In genomic region chr14:14834266-14834665, GRCm38 (mm10) we compare ENCODE assay signal across 18 mouse cellular contexts. TPM values are rescaled to one million over a fixed set of nuclear protein-coding genes. Genes with fewer than 3 reads are reported as not detected.
DNase-seq lines count a peak whose midpoint lies in the region; ATAC-seq and TF ChIP-seq lines count a peak whose summit lies in the region.
"Had no signal": no experiment of that assay in that cellular context is flagged by ENCODE, and none has a peak within 500 bp of the region (broad histone marks: within the 10 kb centered on the region; RNA-seq: fewer than 3 reads in every experiment).

No protein-coding gene starts in this region.

- peaks cover 9% of the 10 kb centered on the region; the same call in 1 of the 2 replicates for H3K4me1 ChIP-seq in cortical plate, adult 2 months (ENCODE audit: control insufficient read depth, insufficient read depth, low read length)
- H3K4me1 ChIP-seq: hindbrain, embryonic 12.5 days; limb, embryonic 15.5 days had no signal

- intact Hi-C loops in left cerebral cortex, postnatal 36 days (cut with DNase I) = no loop called here

- H3K27ac ChIP-seq in cortical plate, adult 2 months (ENCODE audit: insufficient read depth, low read length) = peak overlapping the region; percentile 31; the same call in 1 of the 2 replicates
- H3K27ac ChIP-seq: embryonic facial prominence, embryonic 10.5 days; hindbrain, embryonic 12.5 days had no signal

- no peak for TF ChIP-seq POLR2A in cortical plate, adult 2 months (IDR thresholded peaks at IDR 0.05; ENCODE audit: extremely low read depth, insufficient read depth, low read length)

- no peak for TF ChIP-seq CTCF in cortical plate, adult 2 months (IDR thresholded peaks at IDR 0.05; ENCODE audit: extremely low read depth, insufficient read depth, low read length)

- no peak overlapping the region for H3K4me3 ChIP-seq in cortical plate, adult 2 months (ENCODE audit: insufficient read depth, low read length)
- H3K4me3 ChIP-seq: embryonic facial prominence, embryonic 10.5 days; erythroblast, embryonic 14.5 days; hindbrain, embryonic 12.5 days; limb, embryonic 15.5 days had no signal

- peak; percentile 32 for DNase-seq in cerebellum, adult 9-11 months
- no peak for DNase-seq in cerebellum, postnatal 25 days
- DNase-seq in left cerebral cortex, postnatal 36 days (ENCODE audit: low spot score in 2 of 2) = peak; percentile 19 to 40
- no peak for DNase-seq in left cerebral cortex, adult 11 months (ENCODE audit: low spot score)
- no peak for DNase-seq in urinary bladder, postnatal 36 days (ENCODE audit: low spot score in 2 of 2)
- DNase-seq: B cell, adult 2 months; forebrain, postnatal 0 days; heart, adult 11 months; liver, postnatal 0 days; lung, postnatal 4 days; midbrain, embryonic 14.5 days had no signal

- 0 out of 2 replicates have a peak, but pooled peaks have one; percentile 29 for ATAC-seq in megakaryocyte, adult 5-6 weeks (ENCODE audit: poor library complexity, severe bottlenecking)
- ATAC-seq: forebrain, postnatal 0 days had no signal

RNA-seq across cellular contexts. Expression of gene Nek10, which starts 31.1 kb away (rescaled TPM):
- total RNA-seq in left cerebral cortex, postnatal 36 days (2021) = 1 to 10 TPM; 1.7 to 2.3 TPM
- 0.81 TPM in 2 replicates for polyA plus RNA-seq in cortical plate, adult 2 months (2012; rRNA removed)
- total RNA-seq in megakaryocyte, adult 5-6 weeks (2015) = not detected in 2 replicates
- total RNA-seq in megakaryocyte, adult 5-6 weeks (2017) = under 0.01 and 0.20 TPM in 2 replicates
- polyA plus RNA-seq: embryonic facial prominence, embryonic 10.5 days; erythroblast, embryonic 14.5 days; kidney, embryonic 14.5 days; liver, postnatal 0 days had no signal

Comparison
In these comparisons a context has a peak if more than half of its experiments do, and no peak if none do; other contexts are left out.
1. DNase-seq: peak in cerebellum, adult 9-11 months (single experiment) and left cerebral cortex, postnatal 36 days (2 of 2); none in cerebellum, postnatal 25 days (0 of 2), left cerebral cortex, adult 11 months (single experiment) and urinary bladder, postnatal 36 days (0 of 2).